Mouse (Mus musculus) spleen, postnatal 14 days (tissue): ENCODE results near the gene Htra2.

Experiments
- DNase-seq, 2 experiments: peaks; one replicate each; pipeline ENCODE4 v3.0.0; 2021 to 2022; ENCODE audit warnings: low spot score in 2 of 2

Htra2 gene

DNA sequence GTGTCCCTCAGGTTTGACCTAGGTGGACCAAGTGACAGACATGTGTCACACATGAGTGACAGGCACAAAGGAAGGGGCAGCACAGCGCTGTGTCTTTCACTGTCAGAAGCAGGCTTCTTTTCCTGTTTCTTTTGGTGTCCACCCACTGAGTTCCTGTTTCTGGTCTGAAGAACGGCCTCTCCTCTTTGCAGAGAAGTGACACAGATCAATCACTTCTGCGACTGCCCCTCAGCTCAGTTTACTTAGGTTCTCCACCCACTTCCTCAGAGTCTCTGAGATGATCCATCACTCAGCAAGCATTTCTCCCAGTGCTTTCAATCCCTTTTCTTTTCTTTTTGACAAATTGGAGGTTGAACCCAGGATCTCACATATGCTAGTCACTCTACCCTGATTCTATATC lies 46.4 kb downstream of the Htra2 start:
- DNase-seq: no peak

- DNase-seq: no peak
Observed at GRCm38 (mm10) chr6:83006114-83006513, 49.0 kb downstream of the Htra2 start.

GRCm38 (mm10) chr6:83005444-83006011 lies 49.5 kb downstream of the Htra2 start:
- no peak for DNase-seq

- DNase-seq: no peak
Observed at GRCm38 (mm10) chr6:83004872-83005271, 50.2 kb downstream of the Htra2 start.

DNA sequence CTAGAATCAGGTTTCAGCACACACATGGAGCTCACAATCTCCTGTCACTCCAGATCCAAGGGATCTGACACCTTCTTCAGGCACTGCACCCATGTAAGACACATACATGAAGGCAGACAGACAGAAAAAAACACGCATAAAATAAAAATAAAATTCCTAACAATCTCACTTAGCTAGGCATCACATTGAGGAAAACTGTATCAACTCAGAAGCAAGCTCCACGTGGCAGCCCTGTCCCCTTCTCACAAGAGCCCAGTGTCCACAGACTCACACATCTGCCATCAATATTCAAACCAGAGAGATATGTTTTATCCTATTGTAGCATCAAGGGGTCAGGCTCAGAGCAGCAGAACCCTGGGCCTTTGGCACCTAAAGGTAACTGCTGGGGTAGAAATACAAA lies 50.8 kb downstream of the Htra2 start:
- no peak for DNase-seq

DNA sequence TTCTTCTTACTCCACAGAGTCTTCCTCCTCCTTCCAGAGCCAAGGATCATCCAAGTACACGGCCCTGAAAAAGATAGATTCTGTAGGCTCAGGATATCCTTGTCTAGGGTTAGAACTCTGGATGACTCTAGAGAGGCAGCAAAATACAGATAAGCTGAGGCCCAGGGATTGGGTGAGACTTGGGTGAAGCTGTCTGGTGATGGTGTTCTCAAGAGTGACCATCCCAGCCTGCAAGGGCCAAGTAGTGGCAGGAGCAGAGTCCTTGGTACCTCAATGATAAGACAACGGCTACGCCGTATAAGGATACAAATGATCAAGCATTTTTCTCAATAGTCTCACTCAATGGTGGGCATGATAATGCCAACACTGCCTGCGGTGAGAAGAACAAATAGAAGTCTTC lies 51.2 kb downstream of the Htra2 start:
- DNase-seq: no peak

- no peak for DNase-seq
Observed at GRCm38 (mm10) chr6:83003082-83003481, 52.0 kb downstream of the Htra2 start.
